Mouse (Mus musculus): ENCODE measurements around the gene Myoc. TPM values are rescaled to one million over a fixed set of nuclear protein-coding genes. Genes with fewer than 3 reads are reported as not detected.

Gene Myoc
- not detected for total RNA-seq (2023)

GRCm38 (mm10) chr1:162639051-162639750 lies at the start of gene Myoc:
Gene Myoc, plus strand, starts transcription at chr1:162639155.

GRCm38 (mm10) chr1:162658119-162658518 lies 19.2 kb downstream of the Myoc start, which contains the start of gene Myocos:
Gene Myocos, minus strand, starts transcription at chr1:162658219.

Other genes starting within 250 kb of the Myoc start
- not detected for gene Dnm3, start 161.1 kb upstream of the Myoc start, total RNA-seq (2023)
- 1 to 10 TPM; 5.0 to 6.5 TPM for gene Mettl13, start 90.6 kb upstream of the Myoc start, total RNA-seq (2023)
- gene Vamp4, start 68.6 kb upstream of the Myoc start, total RNA-seq (2023), result 10 to 100 TPM; 44.6 to 54.1 TPM
- not detected for gene Myocos, start 19.1 kb downstream of the Myoc start, total RNA-seq (2023)
- gene Prrc2c, start 101.4 kb downstream of the Myoc start, total RNA-seq (2023), result 100 to 1,000 TPM; 149 to 157 TPM
- not detected for gene Fmo4, start 174.8 kb downstream of the Myoc start, total RNA-seq (2023)
- not detected for gene Fmo1, start 227.5 kb downstream of the Myoc start, total RNA-seq (2023)